Mouse (Mus musculus) spleen, embryonic (tissue): ENCODE measurements at regions not wholly inside any gene's neighbourhood (a gene's known extent, or its start where the extent isn't known, plus 50 kb on each side); places are given as distances from the start of the nearest gene placed in this dataset.

Source experiments
- CTCF ChIA-PET: fragments of 350-600 bp; sonication (Branson Sonifier 250); formaldehyde crosslinking; loops from one replicate; lab custom pipeline; 2022; lab: Charles Lee

DNA sequence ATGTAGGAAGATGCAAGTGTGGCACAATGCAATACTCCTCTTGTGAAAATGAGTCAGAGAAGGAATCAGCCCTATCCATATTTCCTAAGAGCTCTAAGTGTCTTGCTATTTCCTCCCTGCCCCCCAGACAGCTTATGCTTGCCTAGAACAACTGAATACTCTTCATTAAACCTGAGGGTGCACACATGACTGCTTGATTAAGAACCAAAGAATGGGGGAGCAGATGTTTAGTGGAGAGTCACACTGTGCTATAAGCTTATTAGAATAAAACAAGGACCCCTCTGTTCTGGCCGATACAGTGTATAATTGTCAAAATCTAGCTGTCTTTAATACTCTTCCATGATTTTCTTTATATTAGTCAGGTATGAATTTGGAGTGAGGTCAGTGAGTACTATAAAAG is 458.8 kb upstream of the Mon1b start:
- CTCF ChIA-PET = no interaction called here

DNA sequence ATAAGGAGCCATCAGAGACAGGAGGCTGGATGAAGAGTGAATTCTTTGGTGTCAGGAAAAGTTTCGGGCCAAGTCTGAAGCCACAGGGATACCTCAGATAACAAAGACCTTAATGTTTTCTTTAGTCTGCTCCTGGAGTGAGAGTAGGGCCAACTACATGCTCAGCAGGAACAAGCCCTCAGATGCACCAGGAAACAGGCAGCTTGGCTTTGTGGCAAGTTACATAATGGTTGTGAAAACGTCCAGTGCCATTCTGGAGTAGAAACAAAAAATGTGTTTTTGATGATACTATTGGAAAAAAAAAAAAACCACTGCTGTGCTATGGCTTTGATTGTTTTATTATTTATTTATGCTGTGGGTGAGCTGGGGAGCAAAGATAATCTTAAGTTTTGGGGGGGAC is 452.2 kb upstream of the Mon1b start:
- CTCF ChIA-PET = no interaction called here

DNA sequence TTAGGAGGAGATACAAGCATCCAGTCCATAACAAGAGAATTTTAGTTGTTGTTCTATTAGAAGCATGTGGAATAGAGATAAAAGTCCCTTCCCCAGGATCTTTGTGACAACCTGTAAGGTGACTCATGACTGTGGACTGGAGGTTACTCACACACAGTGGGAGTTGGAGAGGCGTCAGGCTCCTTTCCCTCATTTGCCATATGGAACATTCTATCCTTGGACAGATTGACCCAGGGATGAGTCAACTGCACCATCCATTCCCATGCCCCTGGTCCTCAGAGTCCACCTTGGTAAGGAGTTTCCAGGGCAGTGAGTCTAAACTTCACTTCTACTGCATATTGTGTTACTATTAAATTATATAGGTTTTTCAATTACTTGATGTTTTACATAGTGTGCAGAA is 444.9 kb upstream of the Mon1b start:
- CTCF ChIA-PET = no interaction called here

DNA sequence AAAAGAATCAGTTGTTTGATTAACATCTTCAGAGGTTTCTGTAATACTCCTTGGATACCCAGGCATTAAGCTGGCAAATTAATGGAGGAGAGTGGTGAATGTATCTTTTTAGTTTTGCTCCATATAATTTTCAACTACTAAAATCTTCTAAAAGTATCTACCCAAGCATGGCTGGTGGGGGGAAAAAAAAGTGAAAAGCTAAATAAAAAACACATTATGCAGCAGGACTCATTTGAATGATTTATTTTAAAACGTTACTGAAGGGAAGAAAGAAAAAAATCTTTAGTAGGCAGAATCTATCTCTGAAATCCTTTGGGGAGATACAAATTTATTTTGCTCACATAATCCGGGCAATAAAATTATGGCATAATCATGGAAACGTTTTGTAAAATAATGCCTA is 443.9 kb upstream of the Mon1b start:
- CTCF ChIA-PET = no interaction called here
